Comparison of ENCODE assay signal across 13 mouse cellular contexts in genomic region chr13:52283456-52283855, GRCm38 (mm10).
A peak's percentile ranks its signal among the peaks of the same experiment; 100 is the strongest.
DNase-seq lines count a peak whose midpoint lies in the region; ATAC-seq and TF ChIP-seq lines count a peak whose summit lies in the region.
"Had no signal": no experiment of that assay in that cellular context is flagged by ENCODE, and none has a peak within 500 bp of the region (broad histone marks: within the 10 kb centered on the region; RNA-seq: fewer than 3 reads in every experiment).

No protein-coding gene starts in this region.

- no peak for ATAC-seq in CD4-positive, CD25-positive, alpha-beta regulatory T cell, adult 4 months
- ATAC-seq in heart, embryonic 13.5 days (ENCODE audit: extremely low read depth, insufficient number of reproducible peaks, low FRiP score, low TSS enrichment) = peak; percentile 70
- ATAC-seq in liver, embryonic 14.5 days (ENCODE audit: insufficient read depth) = peak; percentile 50
- peak; percentile 95 for ATAC-seq in megakaryocyte progenitor cell, adult 5-6 weeks (replicated peaks; ENCODE audit: poor library complexity)

- no peak for TF ChIP-seq CTCF in liver, embryonic 14.5 days (IDR thresholded peaks at IDR 0.05; ENCODE audit: low read depth)

- WGBS in heart, embryonic 13.5 days = 18% methylated on average over 11 of the region's 11 CpGs
- 5% methylated on average over 11 of the region's 11 CpGs for WGBS in liver, embryonic 14.5 days (ENCODE audit: insufficient replicate concordance)

- no peaks in the 10 kb centered on the region for H3K36me3 ChIP-seq in heart, embryonic 13.5 days
- H3K36me3 ChIP-seq in liver, embryonic 14.5 days (replicated peaks; ENCODE audit: control insufficient read depth, insufficient read depth, low read depth) = no peaks in the 10 kb centered on the region
- H3K36me3 ChIP-seq: embryonic facial prominence, embryonic 13.5 days; hindbrain, embryonic 13.5 days; stomach, embryonic 15.5 days had no signal

- peak; percentile 38 for DNase-seq in CD4-positive, CD25-positive, alpha-beta regulatory T cell, adult 2 months (ENCODE audit: low read depth, low spot score)
- DNase-seq in liver, embryonic 14.5 days (ENCODE audit: low read depth in 3 of 3, low spot score in 3 of 3) = peak in 2 of 3 experiments; percentile 3 to 9
- DNase-seq in embryo, embryonic 10 days (ENCODE audit: low spot score) = no peak
- no peak for DNase-seq in kidney, adult 9 months
- DNase-seq in cerebellum, adult 9-11 months = no peak
- DNase-seq: cerebellum, adult 2 months had no signal

- TF ChIP-seq EP300 in liver, embryonic 14.5 days (IDR thresholded peaks at IDR 0.05; ENCODE audit: low read depth) = 0 out of 2 replicates have a peak, but pooled peaks have one; percentile 8

- no peak overlapping the region for H3K9ac ChIP-seq in heart, embryonic 13.5 days
- no peak overlapping the region for H3K9ac ChIP-seq in liver, embryonic 14.5 days (replicated peaks)
- H3K9ac ChIP-seq: embryonic facial prominence, embryonic 13.5 days; hindbrain, embryonic 13.5 days; stomach, embryonic 15.5 days had no signal

- H3K4me1 ChIP-seq in heart, embryonic 13.5 days = peaks cover 22% of the 10 kb centered on the region
- H3K4me1 ChIP-seq in liver, embryonic 14.5 days (replicated peaks; ENCODE audit: control insufficient read depth in 2 of 2, insufficient read depth in 2 of 2, low read length in 1 of 2) = no peaks in the 10 kb centered on the region; a peak in 1 of 4 replicates
- H3K4me1 ChIP-seq: embryonic facial prominence, embryonic 13.5 days; hindbrain, embryonic 13.5 days; stomach, embryonic 15.5 days had no signal

- H3K4me3 ChIP-seq in heart, embryonic 13.5 days = no peak overlapping the region
- no peak overlapping the region for H3K4me3 ChIP-seq in liver, embryonic 14.5 days (ENCODE audit: insufficient read depth in 1 of 2, low read depth in 2 of 2, low read length in 2 of 2)
- H3K4me3 ChIP-seq: embryonic facial prominence, embryonic 13.5 days; hindbrain, embryonic 13.5 days; stomach, embryonic 15.5 days had no signal

- H3K27me3 ChIP-seq in heart, embryonic 13.5 days (replicated peaks) = no peaks in the 10 kb centered on the region
- no peaks in the 10 kb centered on the region for H3K27me3 ChIP-seq in liver, embryonic 14.5 days (ENCODE audit: control insufficient read depth, insufficient read depth, low read length)
- H3K27me3 ChIP-seq: embryonic facial prominence, embryonic 13.5 days; hindbrain, embryonic 13.5 days; stomach, embryonic 15.5 days had no signal

- H3K9me3 ChIP-seq in heart, embryonic 13.5 days = 0 out of 2 replicates have a peak, but pooled peaks cover 4% of the 10 kb centered on the region
- no peaks in the 10 kb centered on the region for H3K9me3 ChIP-seq in liver, embryonic 14.5 days (ENCODE audit: control insufficient read depth, low read length)
- H3K9me3 ChIP-seq: embryonic facial prominence, embryonic 13.5 days; hindbrain, embryonic 13.5 days; stomach, embryonic 15.5 days had no signal

- peak overlapping the region; percentile 26 for H3K4me2 ChIP-seq in heart, embryonic 13.5 days
- H3K4me2 ChIP-seq in liver, embryonic 14.5 days (ENCODE audit: low read depth) = no peak overlapping the region
- H3K4me2 ChIP-seq: embryonic facial prominence, embryonic 13.5 days; hindbrain, embryonic 13.5 days; stomach, embryonic 15.5 days had no signal

- H3K27ac ChIP-seq in heart, embryonic 13.5 days (replicated peaks) = peak overlapping the region; percentile 74
- no peak overlapping the region for H3K27ac ChIP-seq in liver, embryonic 14.5 days
- H3K27ac ChIP-seq: embryonic facial prominence, embryonic 13.5 days; hindbrain, embryonic 13.5 days; macrophage; stomach, embryonic 15.5 days had no signal

Comparison
In these comparisons a context has a peak if more than half of its experiments do, and no peak if none do; other contexts are left out.
1. DNase-seq: peak in CD4-positive, CD25-positive, alpha-beta regulatory T cell, adult 2 months (single experiment) and liver, embryonic 14.5 days (2 of 3); none in embryo, embryonic 10 days (single experiment), kidney, adult 9 months (single experiment) and cerebellum, adult 9-11 months (single experiment).